Mouse (Mus musculus) hindbrain, embryonic 15.5 days (tissue): ENCODE data around the gene Evpl. TPM values are rescaled to one million over a fixed set of nuclear protein-coding genes. Genes with fewer than 3 reads are reported as not detected.

ENCODE experiments used
- ATAC-seq: fragments of 200-750 bp; cut with Nextera tagmentation; 2 replicates; pipeline ENCODE4 v1.8.0; 2017; ENCODE audit warnings: low read depth, moderate number of reproducible peaks, moderate TSS enrichment; ENCODE audit not compliant: low FRiP score
- H3K27ac ChIP-seq: fragments of 300-500 bp; sonication (generic); replicated peaks from 2 replicates; pipeline ENCODE4 v1.5.1; 2015; ENCODE audit warnings: mild to moderate bottlenecking, inconsistent platforms
- H3K27me3 ChIP-seq: fragments of 300-500 bp; sonication (generic); 2 replicates; pipeline ENCODE4 v1.6.1; 2015; ENCODE audit warnings: control low read depth, inconsistent platforms
- H3K36me3 ChIP-seq: fragments of 300-500 bp; sonication (generic); 2 replicates; pipeline ENCODE4 v1.6.1; 2015; ENCODE audit warnings: control low read depth, inconsistent platforms
- H3K4me1 ChIP-seq: fragments of 300-500 bp; sonication (generic); replicated peaks from 2 replicates; pipeline ENCODE4 v1.6.1; 2015; ENCODE audit warnings: control low read depth, inconsistent platforms
- H3K4me2 ChIP-seq: fragments of 300-500 bp; sonication (generic); 2 replicates; pipeline ENCODE4 v1.6.1; 2015; ENCODE audit warnings: moderate library complexity, mild to moderate bottlenecking, inconsistent platforms
- H3K4me3 ChIP-seq: fragments of 300-500 bp; sonication (generic); 2 replicates; pipeline ENCODE4 v1.5.1; 2015; ENCODE audit warnings: mild to moderate bottlenecking, inconsistent platforms
- H3K9ac ChIP-seq: fragments of 300-500 bp; sonication (generic); 2 replicates; pipeline ENCODE4 v1.6.1; 2015; ENCODE audit warnings: inconsistent platforms
- H3K9me3 ChIP-seq: fragments of 300-500 bp; sonication (generic); 2 replicates; pipeline ENCODE4 v1.6.1; 2016; ENCODE audit warnings: control low read depth, inconsistent platforms
- WGBS: fragments of 180-500 bp; shearing (Covaris S2); methylation state at CpG from one replicate; pipeline ENCODE4 v1.1.7; 2015; 5-methylcytosine and 5-hydroxymethylcytosine counted together
- polyA plus RNA-seq: library from polyadenylated mRNA; unstranded; fragments of >200 nt; fragmentation: Nextera tagmentation; extraction: Ambion mirVana; gene quantifications from 2 replicates; pipeline ENCODE4 v1.2.1, GENCODE M21; 2015

Evpl gene
- polyA plus RNA-seq, 1 experiment from 2014 or later: 1.1 TPM

- WGBS: 83% methylated on average over 3 of the region's 3 CpGs
- Histone ChIP-seq H3K9me3 (no peaks in the 10 kb centered on the region), H3K4me1 (no peaks in the 10 kb centered on the region), H3K9ac (no peak overlapping the region), H3K27me3 (no peaks in the 10 kb centered on the region), H3K36me3 (peaks cover 80% of the 10 kb centered on the region), H3K27ac (no peak overlapping the region), H3K4me2 (no peak overlapping the region), H3K4me3 (no peak overlapping the region)
- ATAC-seq: no peak
Observed at GRCm38 (mm10) chr11:116253076-116253600, 15.3 kb upstream of the Evpl start.

- Histone ChIP-seq H3K4me1 (no peaks in the 10 kb centered on the region), H3K9ac (no peak overlapping the region), H3K27me3 (no peaks in the 10 kb centered on the region), H3K27ac (no peak overlapping the region), H3K36me3 (peaks cover 85% of the 10 kb centered on the region), H3K4me2 (no peak overlapping the region), H3K4me3 (no peak overlapping the region), H3K9me3 (no peaks in the 10 kb centered on the region)
- ATAC-seq: no peak
- WGBS: 94% methylated on average over 8 of the region's 8 CpGs
Observed at GRCm38 (mm10) chr11:116250898-116251297, 13.0 kb upstream of the Evpl start.

GRCm38 (mm10) chr11:116247502-116248222 lies 9.8 kb upstream of the Evpl start:
- Histone ChIP-seq H3K27me3 (no peaks in the 10 kb centered on the region), H3K4me2 (no peak overlapping the region), H3K36me3 (peaks cover 85% of the 10 kb centered on the region), H3K27ac (no peak overlapping the region), H3K9me3 (no peaks in the 10 kb centered on the region), H3K4me1 (no peaks in the 10 kb centered on the region), H3K9ac (no peak overlapping the region), H3K4me3 (no peak overlapping the region)
- ATAC-seq: no peak
- 88% methylated on average over 14 of the region's 14 CpGs for WGBS

- 75% methylated on average over 6 of the region's 6 CpGs for WGBS
- Histone ChIP-seq H3K9me3 (no peaks in the 10 kb centered on the region), H3K27ac (no peak overlapping the region), H3K4me2 (no peak overlapping the region), H3K4me3 (no peak overlapping the region), H3K9ac (no peak overlapping the region), H3K36me3 (peaks cover 65% of the 10 kb centered on the region), H3K4me1 (no peaks in the 10 kb centered on the region), H3K27me3 (no peaks in the 10 kb centered on the region)
- no peak for ATAC-seq
Observed at GRCm38 (mm10) chr11:116245616-116246015, 7.7 kb upstream of the Evpl start.

GRCm38 (mm10) chr11:116244580-116244979 lies 6.7 kb upstream of the Evpl start:
- Histone ChIP-seq H3K4me1 (no peaks in the 10 kb centered on the region), H3K4me3 (no peak overlapping the region), H3K9me3 (no peaks in the 10 kb centered on the region), H3K9ac (no peak overlapping the region), H3K4me2 (no peak overlapping the region), H3K27ac (no peak overlapping the region), H3K27me3 (no peaks in the 10 kb centered on the region), H3K36me3 (peaks cover 56% of the 10 kb centered on the region)
- ATAC-seq: no peak
- WGBS: 91% methylated on average over 8 of the region's 8 CpGs

GRCm38 (mm10) chr11:116241744-116242235 lies 3.9 kb upstream of the Evpl start:
- H3K27ac ChIP-seq: no peak overlapping the region
- H3K27me3 ChIP-seq: peaks cover 19% of the 10 kb centered on the region
- H3K4me2 ChIP-seq: no peak overlapping the region
- no peaks in the 10 kb centered on the region for H3K9me3 ChIP-seq
- H3K9ac ChIP-seq: no peak overlapping the region
- 51% methylated on average over 12 of the region's 12 CpGs for WGBS
- no peaks in the 10 kb centered on the region for H3K4me1 ChIP-seq
- H3K36me3 ChIP-seq: peaks cover 35% of the 10 kb centered on the region
- ATAC-seq: no peak
- H3K4me3 ChIP-seq: no peak overlapping the region

GRCm38 (mm10) chr11:116239797-116240196 lies 1.9 kb upstream of the Evpl start:
- H3K9me3 ChIP-seq: no peaks in the 10 kb centered on the region
- no peaks in the 10 kb centered on the region for H3K4me1 ChIP-seq
- peaks cover 19% of the 10 kb centered on the region for H3K27me3 ChIP-seq
- H3K27ac ChIP-seq: no peak overlapping the region
- H3K4me2 ChIP-seq: no peak overlapping the region
- H3K36me3 ChIP-seq: peaks cover 15% of the 10 kb centered on the region
- H3K4me3 ChIP-seq: no peak overlapping the region
- ATAC-seq: no peak
- no peak overlapping the region for H3K9ac ChIP-seq
- WGBS: 10% methylated on average over 7 of the region's 7 CpGs

GRCm38 (mm10) chr11:116234901-116235300 lies 3.0 kb downstream of the Evpl start:
- Histone ChIP-seq H3K4me2 (no peak overlapping the region), H3K27ac (no peak overlapping the region), H3K4me1 (no peaks in the 10 kb centered on the region; the same call in 1 of the 2 replicates), H3K9me3 (no peaks in the 10 kb centered on the region), H3K9ac (no peak overlapping the region), H3K4me3 (no peak overlapping the region), H3K27me3 (peaks cover 23% of the 10 kb centered on the region), H3K36me3 (no peaks in the 10 kb centered on the region)
- no peak for ATAC-seq
- 92% methylated on average over 8 of the region's 8 CpGs for WGBS

GRCm38 (mm10) chr11:116232427-116232826 lies 5.5 kb downstream of the Evpl start:
- WGBS: 24% methylated on average over 16 of the region's 17 CpGs
- no peak overlapping the region for H3K27ac ChIP-seq
- H3K27me3 ChIP-seq: peaks cover 10% of the 10 kb centered on the region; the same call in 1 of the 2 replicates
- ATAC-seq: 0 out of 2 replicates have a peak, but pooled peaks have one; percentile 52
- H3K4me2 ChIP-seq: peak overlapping the region; percentile 37
- H3K4me1 ChIP-seq: no peaks in the 10 kb centered on the region; the same call in 1 of the 2 replicates
- no peaks in the 10 kb centered on the region for H3K9me3 ChIP-seq
- no peak overlapping the region for H3K9ac ChIP-seq
- no peaks in the 10 kb centered on the region for H3K36me3 ChIP-seq
- no peak overlapping the region for H3K4me3 ChIP-seq

- Histone ChIP-seq H3K36me3 (no peaks in the 10 kb centered on the region), H3K27ac (no peak overlapping the region), H3K4me2 (no peak overlapping the region), H3K9me3 (no peaks in the 10 kb centered on the region), H3K9ac (no peak overlapping the region), H3K4me1 (no peaks in the 10 kb centered on the region; the same call in 1 of the 2 replicates), H3K4me3 (no peak overlapping the region), H3K27me3 (peaks cover 14% of the 10 kb centered on the region)
- 81% methylated on average over 4 of the region's 4 CpGs for WGBS
- ATAC-seq: no peak
Observed at GRCm38 (mm10) chr11:116228699-116229098, 9.2 kb downstream of the Evpl start.

- ATAC-seq: no peak
- H3K9ac ChIP-seq: no peak overlapping the region
- H3K27ac ChIP-seq: no peak overlapping the region
- peaks cover 17% of the 10 kb centered on the region for H3K4me1 ChIP-seq
- H3K4me2 ChIP-seq: no peak overlapping the region
- H3K36me3 ChIP-seq: no peaks in the 10 kb centered on the region
- H3K9me3 ChIP-seq: no peaks in the 10 kb centered on the region
- WGBS: 0% methylated on average over 2 of the region's 2 CpGs
- peaks cover 32% of the 10 kb centered on the region for H3K27me3 ChIP-seq
- no peak overlapping the region for H3K4me3 ChIP-seq
Observed at GRCm38 (mm10) chr11:116226414-116226813, 11.5 kb downstream of the Evpl start.

GRCm38 (mm10) chr11:116222740-116223059 lies 15.2 kb downstream of the Evpl start:
- Histone ChIP-seq H3K4me3 (peak overlapping the region; percentile 24), H3K9ac (no peak overlapping the region), H3K36me3 (no peaks in the 10 kb centered on the region), H3K9me3 (no peaks in the 10 kb centered on the region), H3K27ac (no peak overlapping the region), H3K4me2 (peak overlapping the region; percentile 54), H3K4me1 (peaks cover 32% of the 10 kb centered on the region), H3K27me3 (peaks cover 41% of the 10 kb centered on the region)
- 17% methylated on average over 23 of the region's 23 CpGs for WGBS
- ATAC-seq: no peak
